Mouse (Mus musculus) lung, adult 2 months (tissue): ENCODE measurements around the gene 1700025C18Rik.

Experiments
- CTCF ChIP-seq: fragments of 200-500 bp; IDR thresholded peaks from 2 replicates; pipeline ENCODE4 v1.5.1; 2011; ENCODE audit warnings: mild to moderate bottlenecking, low read length, control low read depth; ENCODE audit not compliant: insufficient read depth
- POLR2A ChIP-seq: fragments of 200-500 bp; IDR thresholded peaks from 2 replicates; pipeline ENCODE4 v1.6.1; 2011; ENCODE audit warnings: low read depth, mild to moderate bottlenecking, control low read depth, low read length, borderline replicate concordance; ENCODE audit errors: extremely low read depth

- TF ChIP-seq CTCF (no peak), POLR2A (no peak)
These were observed 11.9 kb downstream of the 1700025C18Rik start for GRCm38 (mm10) chr2:165078605-165079004.
